Mouse (Mus musculus) lung, embryonic 14.5 days (tissue): ENCODE results near the gene Mrpl18. TPM values are rescaled to one million over a fixed set of nuclear protein-coding genes. Genes with fewer than 3 reads are reported as not detected.

Experiments
- ATAC-seq: fragments of 200-750 bp; cut with Nextera tagmentation; 2 replicates; pipeline ENCODE4 v1.8.0; 2017; ENCODE audit warnings: mild to moderate bottlenecking, moderate TSS enrichment, moderate library complexity; ENCODE audit not compliant: insufficient read depth
- DNase-seq: peaks from one replicate; pipeline ENCODE4 v3.0.0-alpha.2; 2015
- H3K27ac ChIP-seq: fragments of 300-500 bp; sonication (generic); 2 replicates; pipeline ENCODE4 v1.5.1; 2014; ENCODE audit warnings: low read depth, mild to moderate bottlenecking, moderate library complexity
- H3K27me3 ChIP-seq: fragments of 300-500 bp; sonication (generic); 2 replicates; pipeline ENCODE4 v1.6.1; 2014; ENCODE audit warnings: low read length, control low read depth; ENCODE audit not compliant: insufficient read depth
- H3K36me3 ChIP-seq: fragments of 300-500 bp; sonication (generic); 2 replicates; pipeline ENCODE4 v1.6.1; 2014; ENCODE audit warnings: control low read depth; ENCODE audit not compliant: insufficient read depth
- H3K4me1 ChIP-seq: fragments of 300-500 bp; sonication (generic); 2 replicates; pipeline ENCODE4 v1.6.1; 2014; ENCODE audit warnings: antibody characterized with exemption, control low read depth; ENCODE audit not compliant: insufficient read depth
- H3K4me2 ChIP-seq: fragments of 300-500 bp; sonication (generic); 2 replicates; pipeline ENCODE4 v1.6.1; 2014; ENCODE audit warnings: mild to moderate bottlenecking
- H3K4me3 ChIP-seq: fragments of 300-500 bp; sonication (generic); 2 replicates; pipeline ENCODE4 v1.5.1; 2014; ENCODE audit warnings: low read depth, low read length
- H3K9ac ChIP-seq: fragments of 300-500 bp; sonication (generic); 2 replicates; pipeline ENCODE4 v1.6.1; 2014
- H3K9me3 ChIP-seq: fragments of 300-500 bp; sonication (generic); 2 replicates; pipeline ENCODE4 v1.6.1; 2016; ENCODE audit warnings: low read depth, low read length, control low read depth
- CTCF ChIP-seq: IDR thresholded peaks from 2 replicates; pipeline ENCODE4 v1.5.1; 2016; ENCODE audit warnings: antibody characterized with exemption, low read depth
- WGBS: fragments of 180-500 bp; shearing (Covaris S2); extraction: QIAGEN DNeasy Blood & Tissue Kit; methylation state at CpG from one replicate; pipeline ENCODE4 v1.1.7; 2014; 5-methylcytosine and 5-hydroxymethylcytosine counted together
- polyA plus RNA-seq: library from polyadenylated mRNA; unstranded; fragments of >200 nt; fragmentation: Nextera tagmentation; extraction: Ambion mirVana; gene quantifications from 2 replicates; pipeline ENCODE4 v1.2.1, GENCODE M21; 2014

The Mrpl18 gene
- polyA plus RNA-seq, 1 experiment from 2014 or later = 150 TPM

DNA sequence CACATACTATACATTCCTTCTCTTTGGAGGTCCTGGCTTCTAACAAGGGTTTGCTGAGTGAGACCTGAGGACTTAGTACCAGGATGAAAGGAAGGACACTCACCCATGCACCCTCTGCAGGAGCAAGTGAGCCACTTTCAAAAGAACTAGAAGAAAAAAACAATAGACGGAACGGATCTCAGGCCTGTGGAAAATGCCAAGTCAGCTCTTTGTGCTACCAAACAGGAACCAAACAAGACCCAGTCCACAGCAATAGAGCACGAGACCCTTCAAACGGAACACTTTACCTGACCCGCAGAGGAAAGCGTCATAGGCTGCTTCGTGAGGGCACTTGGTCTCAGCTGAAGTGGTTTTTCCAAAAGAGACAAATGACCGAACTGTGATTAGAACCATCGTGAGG is 24.1 kb downstream of the Mrpl18 start:
- DNase-seq (no peak), ATAC-seq (no peak)
- no peak for TF ChIP-seq CTCF
- no peak overlapping the region for H3K27ac ChIP-seq
- H3K4me2 ChIP-seq = no peak overlapping the region
- no peaks in the 10 kb centered on the region for H3K27me3 ChIP-seq
- H3K4me3 ChIP-seq = no peak overlapping the region
- peaks cover 4% of the 10 kb centered on the region; the same call in 1 of the 2 replicates for H3K36me3 ChIP-seq
- no peaks in the 10 kb centered on the region for H3K4me1 ChIP-seq
- whole genome bisulfite sequencing = 85% methylated on average over 9 of the region's 9 CpGs
- no peak overlapping the region for H3K9ac ChIP-seq
- no peaks in the 10 kb centered on the region for H3K9me3 ChIP-seq

DNA sequence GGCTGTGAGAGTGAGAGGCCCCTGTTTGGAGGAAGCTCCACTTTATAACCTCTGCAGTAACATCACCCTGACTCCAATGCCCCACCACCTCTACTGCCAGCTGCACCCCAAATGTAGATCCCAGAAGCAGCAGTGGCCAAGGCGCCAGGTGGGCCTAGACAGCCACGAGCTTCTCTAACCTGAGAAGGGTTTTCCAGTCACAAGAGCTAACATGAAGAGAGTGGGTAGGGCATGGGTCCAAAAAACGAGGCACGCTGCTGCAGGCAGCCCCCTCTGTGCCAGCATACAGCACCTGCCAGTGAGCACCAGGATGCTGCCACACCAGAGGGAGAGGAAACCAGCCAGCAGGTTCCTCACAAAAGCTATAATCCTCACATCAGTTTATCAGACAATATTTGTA is 25.1 kb downstream of the Mrpl18 start:
- Histone ChIP-seq H3K9me3 (no peaks in the 10 kb centered on the region), H3K4me1 (no peaks in the 10 kb centered on the region), H3K27me3 (no peaks in the 10 kb centered on the region), H3K36me3 (peaks cover 4% of the 10 kb centered on the region; the same call in 1 of the 2 replicates), H3K9ac (no peak overlapping the region), H3K4me2 (no peak overlapping the region), H3K4me3 (no peak overlapping the region), H3K27ac (no peak overlapping the region)
- no peak for TF ChIP-seq CTCF
- ATAC-seq = no peak
- DNase-seq = no peak
- 86% methylated on average over 4 of the region's 4 CpGs for WGBS

DNA sequence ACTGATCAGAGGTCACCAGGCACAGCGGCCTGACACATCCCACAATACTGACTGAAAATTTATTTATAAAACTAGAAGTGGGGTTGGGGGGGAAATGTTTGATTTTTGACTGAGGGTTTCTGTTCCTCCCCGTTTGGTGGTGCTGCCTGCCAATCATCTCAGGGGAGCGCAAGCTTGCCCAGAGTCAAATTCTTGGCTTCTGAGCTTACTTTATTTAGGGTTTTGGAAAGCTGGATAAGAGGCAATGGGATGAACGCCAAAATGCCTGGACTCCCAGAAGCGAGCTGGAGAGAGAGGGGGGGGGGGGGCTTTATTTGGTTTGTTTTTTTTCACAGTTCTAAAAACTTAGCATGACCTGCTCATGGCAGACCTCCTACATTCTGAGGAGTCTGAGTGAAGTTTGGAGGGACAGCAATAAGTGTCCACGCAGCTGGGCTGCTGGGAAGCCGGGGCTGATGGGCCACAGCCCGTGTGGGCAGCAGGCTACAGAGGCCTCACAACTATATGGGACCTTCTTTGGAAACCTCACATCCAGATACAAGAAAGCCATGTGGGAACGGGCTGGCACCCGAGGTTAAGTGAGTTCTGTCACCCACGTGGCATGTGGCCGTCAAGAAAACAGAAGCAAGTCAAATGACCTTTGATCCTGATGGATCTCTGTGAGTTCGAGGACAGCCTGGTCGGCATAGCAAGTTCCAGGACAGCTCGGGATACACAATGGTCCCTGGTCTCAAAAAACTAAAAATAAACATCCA is 28.9 kb downstream of the Mrpl18 start:
- no peak for TF ChIP-seq CTCF
- H3K27me3 ChIP-seq = no peaks in the 10 kb centered on the region
- no peaks in the 10 kb centered on the region for H3K9me3 ChIP-seq
- DNase-seq (peak; percentile 84), ATAC-seq (peak; percentile 66)
- H3K27ac ChIP-seq = 0 out of 2 replicates have a peak overlapping the region, but pooled peaks have one; percentile 31
- no peak overlapping the region for H3K4me3 ChIP-seq
- H3K9ac ChIP-seq = no peak overlapping the region
- WGBS = 50% methylated on average over 15 of the region's 15 CpGs
- no peak overlapping the region for H3K4me2 ChIP-seq
- H3K36me3 ChIP-seq = peaks cover under 1% of the 10 kb centered on the region; the same call in 1 of the 2 replicates
- no peaks in the 10 kb centered on the region for H3K4me1 ChIP-seq

DNA sequence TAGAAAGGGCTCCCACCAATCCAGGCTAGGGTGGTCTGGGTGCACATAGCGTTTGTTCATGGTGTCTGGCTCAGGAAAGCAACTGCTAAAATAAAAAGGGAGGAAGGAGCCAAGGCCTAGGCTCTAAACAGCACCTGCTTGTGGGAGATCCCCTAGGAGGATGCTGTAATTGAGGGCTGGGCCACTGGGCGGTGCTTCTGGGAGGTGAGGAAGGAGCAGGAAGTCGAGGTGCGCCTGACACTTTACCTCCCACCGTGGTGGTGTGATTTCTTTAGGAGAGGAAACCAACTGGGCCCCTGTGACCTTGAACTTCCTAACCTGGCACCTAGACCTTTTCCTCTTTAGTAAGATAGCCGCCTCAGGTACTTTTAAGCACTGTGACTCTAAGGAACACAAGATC is 29.5 kb downstream of the Mrpl18 start:
- H3K4me2 ChIP-seq = no peak overlapping the region
- no peak overlapping the region for H3K27ac ChIP-seq
- WGBS = 32% methylated on average over 6 of the region's 6 CpGs
- no peak overlapping the region for H3K4me3 ChIP-seq
- H3K9me3 ChIP-seq = no peaks in the 10 kb centered on the region
- ATAC-seq (no peak; the same call in 1 of the 2 replicates), DNase-seq (no peak)
- H3K4me1 ChIP-seq = no peaks in the 10 kb centered on the region
- TF ChIP-seq CTCF = no peak
- H3K27me3 ChIP-seq = no peaks in the 10 kb centered on the region
- no peak overlapping the region for H3K9ac ChIP-seq
- no peaks in the 10 kb centered on the region; the same call in 1 of the 2 replicates for H3K36me3 ChIP-seq

DNA sequence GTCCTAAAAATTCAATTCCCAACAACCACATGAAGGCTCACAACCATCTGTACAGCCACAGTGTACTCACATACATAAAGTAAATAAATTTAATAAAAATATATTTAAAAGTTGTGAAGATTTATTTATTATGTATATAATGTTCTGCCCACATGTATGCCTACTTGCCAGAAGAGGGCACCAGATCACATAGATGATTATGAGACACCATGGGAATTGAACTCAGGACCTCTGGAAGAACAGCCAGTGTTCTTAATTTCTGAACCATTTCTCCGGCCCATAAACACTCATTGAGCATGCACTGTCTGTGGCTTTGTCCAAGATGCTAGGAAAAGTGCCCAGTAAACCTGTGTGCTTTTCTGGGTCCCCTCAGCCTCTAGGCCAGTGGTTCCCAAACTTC is 34.9 kb downstream of the Mrpl18 start:
- WGBS = 72% methylated on average over 1 of the region's 1 CpGs
- Histone ChIP-seq H3K9ac (no peak overlapping the region), H3K4me3 (no peak overlapping the region), H3K9me3 (no peaks in the 10 kb centered on the region), H3K27ac (no peak overlapping the region), H3K27me3 (no peaks in the 10 kb centered on the region), H3K36me3 (no peaks in the 10 kb centered on the region), H3K4me2 (no peak overlapping the region), H3K4me1 (no peaks in the 10 kb centered on the region)
- no peak for ATAC-seq
- peak; percentile 12 for DNase-seq
- 0 out of 2 replicates have a peak, but pooled peaks have one; percentile 5 for TF ChIP-seq CTCF

DNA sequence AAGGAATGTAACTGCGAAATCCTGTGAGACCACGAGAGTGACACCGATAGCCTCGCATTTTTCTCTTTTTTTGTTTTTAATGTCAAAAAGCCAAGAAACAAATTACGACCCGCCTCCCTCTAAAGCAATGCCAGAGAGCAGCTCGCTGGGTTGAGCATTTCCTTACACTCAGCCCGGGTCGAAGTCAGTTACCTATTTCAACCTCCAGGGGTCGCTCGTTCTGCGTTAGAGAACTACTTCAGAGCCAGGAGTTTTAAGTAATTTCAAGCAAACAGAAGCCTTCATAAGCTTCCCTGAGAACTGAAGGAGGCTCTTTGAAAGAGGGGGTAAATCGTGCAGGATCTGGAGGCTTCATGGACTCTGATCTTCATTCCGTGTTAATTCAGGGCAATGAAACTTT is 36.0 kb downstream of the Mrpl18 start:
- Histone ChIP-seq H3K4me2 (peak overlapping the region; percentile 56), H3K36me3 (no peaks in the 10 kb centered on the region), H3K27me3 (no peaks in the 10 kb centered on the region), H3K9ac (0 out of 2 replicates have a peak overlapping the region, but pooled peaks have one; percentile 20), H3K9me3 (no peaks in the 10 kb centered on the region), H3K27ac (no peak overlapping the region), H3K4me3 (peak overlapping the region; percentile 8; the same call in 1 of the 2 replicates), H3K4me1 (no peaks in the 10 kb centered on the region)
- ATAC-seq (peak; percentile 86), DNase-seq (peak; percentile 98)
- peak; percentile 86 for TF ChIP-seq CTCF
- WGBS = 2% methylated on average over 14 of the region's 14 CpGs

DNA sequence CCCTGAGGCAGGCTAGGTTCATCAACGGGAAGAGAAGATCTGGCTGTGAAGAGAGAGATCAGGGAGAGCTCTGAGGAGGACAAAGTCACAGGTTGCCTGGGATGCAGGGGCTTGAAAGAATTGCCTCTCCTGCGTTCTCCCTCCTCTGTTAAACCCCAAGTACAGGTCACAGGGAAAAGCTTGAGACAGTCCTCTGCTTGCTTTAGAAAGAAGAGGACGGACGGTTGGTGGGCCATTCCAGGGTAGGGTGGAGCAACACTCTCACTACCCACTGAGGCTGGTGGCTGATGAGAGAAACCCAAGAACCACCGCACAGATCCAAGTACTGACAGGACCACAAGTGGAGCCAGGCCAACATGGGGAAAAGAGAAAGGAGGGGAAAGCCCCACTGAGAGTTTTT is 40.4 kb downstream of the Mrpl18 start, which contains the start of gene Mrgprh:
Gene Mrgprh, plus strand, starts transcription at position 301 of the 400 bp plus-strand sequence.
- DNase-seq (no peak), ATAC-seq (no peak)
- Histone ChIP-seq H3K27me3 (no peaks in the 10 kb centered on the region), H3K9ac (no peak within 1 kb of the TSS), H3K27ac (no peak within 1 kb of the TSS), H3K4me1 (no peaks in the 10 kb centered on the region), H3K36me3 (no peaks in the 10 kb centered on the region), H3K4me2 (no peak within 1 kb of the TSS), H3K4me3 (no peak within 1 kb of the TSS), H3K9me3 (no peaks in the 10 kb centered on the region)
- WGBS = 75% methylated on average over 5 of the region's 5 CpGs
- no peak for TF ChIP-seq CTCF
